Mouse (Mus musculus) layer of hippocampus, postnatal 14 days (tissue): Measurements from ENCODE around the gene 5430419D17Rik. TPM values are rescaled to one million over a fixed set of nuclear protein-coding genes. Genes with fewer than 3 reads are reported as not detected.

Source experiments
- DNase-seq, 2 experiments: peaks; one replicate each; pipeline ENCODE4 v3.0.0; 2021 to 2022; ENCODE audit warnings: low spot score in 2 of 2, mixed read lengths in 1 of 2
- long read RNA-seq, 2 experiments: library from polyadenylated mRNA; stranded (forward); transcript quantifications; one replicate each; pipeline ENCODE4 v2.0.0; 2021
- total RNA-seq, 2 experiments: library from RNA; stranded (reverse); gene quantifications; 2 replicates each; pipeline ENCODE4 v1.2.3; 2021

The 5430419D17Rik gene
- not detected for total RNA-seq
- long read RNA-seq, experiment 1 = 0 reads
- long read RNA-seq, experiment 2 = 0 reads

- DNase-seq = peak in 1 of 2 experiments; percentile 8
Observed at GRCm38 (mm10) chr7:131174121-131174520, at the start of gene 5430419D17Rik. 5430419D17Rik (plus strand) TSS chr7:131174402.

- DNase-seq = no peak
Observed at GRCm38 (mm10) chr7:131130021-131130420, 44.2 kb upstream of the 5430419D17Rik start.

DNA sequence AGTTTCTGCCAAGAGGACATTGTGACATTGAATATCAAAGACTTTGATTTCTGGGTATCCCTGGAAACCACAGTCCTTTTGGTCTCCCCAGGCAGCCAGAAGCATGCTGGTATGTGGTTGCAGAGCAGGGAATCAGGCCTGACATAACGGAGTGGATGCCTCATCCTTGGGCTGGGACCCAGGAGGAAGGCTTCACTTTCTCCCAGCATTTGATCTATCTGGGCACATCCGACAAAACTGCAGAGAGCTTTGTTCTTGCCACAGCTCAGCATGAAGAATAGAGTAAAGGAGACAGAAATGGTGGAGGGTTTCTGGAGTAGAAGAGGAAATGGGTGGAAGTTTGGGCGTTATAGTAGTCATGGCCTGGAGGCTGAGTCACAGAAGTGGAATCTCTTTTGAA, 41.0 kb upstream of the 5430419D17Rik start:
- DNase-seq = no peak

GRCm38 (mm10) chr7:131146214-131146613, 28.0 kb upstream of the 5430419D17Rik start, which contains the start of gene 4933402N03Rik:
4933402N03Rik (minus strand) TSS chr7:131146314.
- DNase-seq = no peak

DNA sequence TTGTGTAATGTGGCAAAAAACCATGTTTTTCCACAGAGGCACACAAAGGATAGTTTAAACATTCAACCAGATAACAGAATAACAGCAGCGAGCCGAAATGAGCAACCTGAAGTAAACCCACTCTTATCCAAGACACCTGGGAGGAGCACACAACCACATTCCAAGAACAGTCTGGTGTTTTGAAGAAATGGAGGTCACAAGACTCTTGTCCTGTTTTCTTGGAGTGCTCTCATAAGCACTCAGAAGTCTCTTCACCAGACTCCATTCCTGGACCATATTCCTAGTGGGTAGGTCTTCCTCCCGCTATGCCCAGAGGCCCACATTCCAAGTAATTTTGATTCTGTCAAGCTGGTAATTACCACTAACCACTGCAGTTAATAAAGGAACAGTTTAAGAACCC, 24.0 kb upstream of the 5430419D17Rik start:
- DNase-seq = no peak

DNA sequence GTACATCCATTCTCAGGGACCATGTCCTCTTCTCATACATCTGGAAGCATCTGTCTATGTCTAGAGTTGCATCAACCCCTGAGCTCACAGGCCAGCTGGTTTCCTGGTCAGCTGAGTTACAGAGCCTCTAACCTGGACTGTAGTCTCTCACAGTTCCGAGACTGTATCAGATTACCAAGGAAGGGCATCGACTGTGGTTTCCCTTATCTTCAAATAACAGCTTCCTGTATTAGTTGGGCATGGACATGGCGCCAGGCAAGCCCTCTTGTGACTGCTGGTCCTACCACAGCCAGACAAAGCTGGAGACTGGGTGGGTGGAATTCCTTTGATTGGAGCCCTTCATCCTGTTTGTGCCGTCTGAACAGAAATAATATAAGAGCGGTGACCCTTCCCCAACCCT, 21.2 kb upstream of the 5430419D17Rik start:
- DNase-seq = no peak

GRCm38 (mm10) chr7:131162251-131162650, 12.0 kb upstream of the 5430419D17Rik start:
- DNase-seq = no peak

- DNase-seq = no peak
Observed at GRCm38 (mm10) chr7:131167771-131168170, 6.4 kb upstream of the 5430419D17Rik start.

DNA sequence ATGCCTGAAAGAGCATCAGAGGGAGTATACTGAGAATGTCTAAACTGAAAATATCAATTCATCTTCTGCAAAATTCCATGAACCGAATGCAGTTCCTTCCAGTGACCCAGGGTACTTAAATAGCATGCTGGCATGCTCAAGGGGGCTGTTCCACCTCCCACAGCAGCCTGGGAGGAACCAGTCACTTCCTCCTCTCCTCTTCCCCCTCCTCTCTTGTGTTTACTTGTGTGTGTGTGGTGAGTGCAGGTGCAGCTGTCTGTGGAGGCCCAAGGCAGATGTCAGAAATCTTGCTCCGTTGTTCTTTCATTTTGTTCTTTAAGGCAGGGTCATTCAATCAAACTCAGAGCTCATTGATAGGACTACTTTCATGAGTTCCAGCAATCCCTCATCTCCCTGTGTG, 5.1 kb upstream of the 5430419D17Rik start:
- no peak for DNase-seq

GRCm38 (mm10) chr7:131182685-131183084, 8.5 kb downstream of the 5430419D17Rik start:
- no peak for DNase-seq

- no peak for DNase-seq
Observed at GRCm38 (mm10) chr7:131184339-131184738, 10.1 kb downstream of the 5430419D17Rik start.

GRCm38 (mm10) chr7:131187047-131187446, 12.8 kb downstream of the 5430419D17Rik start:
- peak in 1 of 2 experiments; percentile 13 for DNase-seq

DNA sequence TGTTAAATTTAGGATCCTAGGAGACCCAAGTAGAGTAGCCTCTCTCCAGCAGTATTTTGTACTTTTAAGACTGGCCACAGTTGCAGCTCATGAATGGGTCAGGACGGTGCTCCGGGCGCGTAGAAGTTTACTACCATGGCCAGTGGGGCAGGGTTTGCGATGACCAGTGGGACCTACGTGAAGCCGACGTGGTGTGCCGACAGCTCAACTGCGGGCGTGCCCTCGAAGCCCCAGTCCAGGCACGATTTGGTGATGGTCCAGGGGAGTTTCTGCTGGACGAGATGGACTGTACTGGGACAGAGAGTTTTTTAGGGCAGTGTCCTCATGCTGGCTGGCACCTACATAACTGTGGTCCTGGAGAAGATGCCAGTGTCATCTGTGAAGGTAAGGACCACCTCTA, 13.8 kb downstream of the 5430419D17Rik start:
- no peak for DNase-seq

DNA sequence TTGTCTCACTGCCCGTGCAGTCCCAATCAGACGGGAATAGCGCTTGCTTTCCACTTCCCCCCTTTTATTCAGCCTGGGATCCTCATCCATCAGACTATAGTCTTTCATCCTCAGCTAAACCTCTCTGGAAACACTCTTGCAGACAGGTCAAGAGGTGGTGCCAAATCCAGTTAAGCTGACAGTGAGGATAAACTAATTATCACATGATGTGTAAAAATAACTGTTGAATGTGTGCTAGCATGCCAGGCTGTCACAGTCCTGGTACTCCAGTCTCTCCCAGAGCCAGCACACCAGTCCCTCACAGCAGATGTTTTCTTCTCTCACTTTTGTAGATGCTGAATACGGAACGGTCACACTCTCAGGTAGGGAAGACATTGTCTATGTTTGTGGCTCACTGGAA, 48.9 kb downstream of the 5430419D17Rik start:
- DNase-seq = no peak

GRCm38 (mm10) chr7:131236091-131236490, 61.9 kb downstream of the 5430419D17Rik start:
- DNase-seq = no peak

- no peak for DNase-seq
Observed at GRCm38 (mm10) chr7:131244993-131245392, 70.8 kb downstream of the 5430419D17Rik start.

- no peak for DNase-seq
Observed at GRCm38 (mm10) chr7:131256841-131257240, 82.6 kb downstream of the 5430419D17Rik start.

DNA sequence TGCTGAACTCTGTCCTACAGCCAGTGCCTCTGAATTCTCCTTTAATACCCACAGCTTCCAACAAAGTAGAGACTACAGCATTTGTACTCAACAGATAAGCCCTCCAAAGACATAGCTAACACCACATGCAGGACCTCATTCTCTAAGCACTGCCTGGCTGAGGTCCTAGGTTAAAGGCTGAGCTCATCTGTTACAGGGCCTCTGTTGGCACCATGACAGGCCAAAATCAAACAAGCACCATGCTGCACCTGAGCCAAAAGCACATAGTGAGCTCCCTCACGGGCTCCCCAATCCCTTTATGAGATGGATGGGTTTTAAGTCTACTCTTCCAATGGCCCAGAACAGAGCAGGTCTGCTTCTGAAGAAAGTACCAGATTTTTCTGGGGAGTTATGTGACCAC, 83.1 kb downstream of the 5430419D17Rik start:
- DNase-seq = no peak

DNA sequence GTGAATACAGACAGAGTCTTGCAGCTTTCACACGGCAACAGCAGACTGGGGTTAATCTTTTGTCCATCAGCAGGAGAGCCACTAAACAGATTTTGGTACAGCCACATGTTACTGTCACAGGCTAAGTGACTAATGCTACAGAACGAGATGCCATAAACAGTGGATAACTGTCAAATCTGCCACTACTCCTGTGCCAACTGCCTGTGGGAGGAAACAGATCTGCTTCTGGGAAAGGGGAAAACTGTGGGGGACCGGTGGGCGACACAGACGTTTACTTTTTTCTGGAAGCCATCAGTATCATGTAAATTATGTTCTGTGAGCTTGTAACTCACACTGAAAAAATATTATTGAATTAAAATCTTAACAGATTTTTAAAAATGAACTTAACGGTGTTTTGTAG, 86.7 kb downstream of the 5430419D17Rik start:
- DNase-seq = peak; percentile 23 to 82

GRCm38 (mm10) chr7:131264251-131264650, 90.0 kb downstream of the 5430419D17Rik start:
- DNase-seq = no peak

DNA sequence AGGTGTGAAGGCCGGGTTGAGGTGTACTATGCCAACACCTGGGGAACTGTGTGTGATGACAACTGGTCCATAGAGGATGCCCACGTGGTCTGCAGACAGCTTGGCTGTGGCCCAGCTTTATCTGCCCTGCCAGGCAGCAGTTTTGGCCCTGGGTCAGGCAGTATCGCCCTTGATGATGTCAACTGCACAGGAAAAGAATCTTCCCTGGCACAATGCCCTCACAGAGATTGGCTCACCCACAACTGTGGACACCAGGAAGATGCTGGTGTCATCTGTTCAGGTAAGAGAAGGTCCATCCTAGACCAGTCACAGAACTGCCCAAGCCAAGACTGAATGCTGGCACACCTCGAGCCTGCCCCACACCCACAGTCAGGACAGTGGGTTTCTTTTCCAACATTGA, 91.6 kb downstream of the 5430419D17Rik start:
- DNase-seq = no peak

DNA sequence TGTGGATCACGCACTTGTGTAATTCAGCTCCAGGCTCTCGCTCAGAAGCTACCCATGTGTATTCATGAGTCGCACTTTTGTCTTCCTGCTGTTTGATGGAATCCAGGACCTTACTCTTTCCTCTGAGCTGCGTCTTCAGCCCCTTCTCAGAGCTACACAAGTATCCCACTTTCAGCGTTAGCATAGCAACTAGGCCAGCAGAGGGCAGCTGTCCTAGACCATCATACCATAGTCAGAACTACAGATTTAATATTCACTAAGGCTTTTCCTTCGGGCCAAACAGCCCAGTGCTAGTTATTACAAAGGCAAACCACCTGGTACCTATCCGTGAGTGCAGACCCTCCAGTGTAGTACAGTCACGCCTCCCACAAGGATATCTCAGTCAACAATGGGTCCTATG, 122.9 kb downstream of the 5430419D17Rik start:
- DNase-seq = no peak

DNA sequence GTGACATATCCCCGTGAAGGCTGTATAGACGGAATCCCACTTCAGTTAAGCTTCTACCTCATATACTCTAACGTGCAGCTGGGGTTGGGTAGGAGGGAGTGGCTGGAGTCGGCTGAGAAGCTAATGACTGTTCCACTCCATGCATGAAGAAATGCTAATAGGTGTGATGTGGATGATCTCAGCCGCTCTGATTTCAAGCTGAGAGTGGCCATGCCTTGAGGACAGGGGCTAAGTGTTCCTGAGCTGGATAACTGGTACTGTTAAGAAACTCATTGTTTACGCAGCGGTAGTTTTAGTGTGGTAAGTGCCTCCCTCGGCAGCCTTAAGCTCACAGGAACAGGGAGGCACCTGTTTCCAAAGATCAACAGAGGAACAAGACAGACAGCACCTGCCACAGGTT, 129.1 kb downstream of the 5430419D17Rik start:
- no peak for DNase-seq

GRCm38 (mm10) chr7:131306733-131307132, 132.5 kb downstream of the 5430419D17Rik start:
- no peak for DNase-seq
